Mouse (Mus musculus) layer of hippocampus, adult 11-12 months (tissue): ENCODE data around the gene Pcbp3.
A peak's percentile ranks its signal among the peaks of the same experiment; 100 is the strongest.

Source experiments
- DNase-seq: peaks from one replicate; pipeline ENCODE4 v3.0.0; 2022; ENCODE audit warnings: low spot score

Gene Pcbp3

GRCm38 (mm10) chr10:76844365-76844764, 117.3 kb downstream of the Pcbp3 start:
- no peak for DNase-seq

GRCm38 (mm10) chr10:76842087-76842486, 119.6 kb downstream of the Pcbp3 start:
- no peak for DNase-seq

DNA sequence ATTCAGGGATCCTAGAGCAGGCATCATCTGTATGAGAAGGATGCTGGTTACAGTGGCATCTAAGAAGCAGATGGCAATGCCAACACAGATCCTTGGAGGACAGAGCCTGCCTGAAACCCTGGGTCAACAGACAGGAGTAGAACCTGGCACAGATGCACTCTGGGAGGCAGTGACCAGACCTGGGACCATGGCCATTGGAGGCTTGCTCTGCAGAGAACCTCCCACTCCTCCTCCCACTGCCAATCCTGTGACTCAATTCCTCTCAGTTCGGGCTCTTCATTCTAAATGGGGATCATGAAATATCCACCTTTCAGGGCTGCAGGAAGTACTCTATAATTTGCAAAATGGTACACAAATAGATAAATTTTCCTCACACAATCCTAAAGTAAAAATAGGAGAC, 120.5 kb downstream of the Pcbp3 start:
- DNase-seq, result no peak

DNA sequence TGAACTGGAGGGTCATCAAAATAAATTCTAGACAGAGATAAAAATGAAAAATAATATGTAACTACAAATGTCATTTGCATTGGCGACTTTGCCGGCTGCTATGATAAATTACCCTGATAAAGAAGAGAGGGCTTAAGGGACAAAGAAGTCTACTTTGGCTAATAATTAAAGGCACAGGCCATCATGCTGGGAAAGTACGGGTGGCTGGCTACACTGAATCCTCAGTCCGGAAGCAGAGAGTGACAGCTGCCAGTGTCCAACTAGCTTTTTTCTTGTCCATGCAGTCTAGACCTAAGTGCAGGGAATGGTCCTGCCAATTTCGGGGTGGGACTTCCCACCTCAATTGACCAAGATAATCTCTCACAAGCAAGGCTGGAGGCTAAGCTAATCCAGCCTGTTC, 121.1 kb downstream of the Pcbp3 start:
- no peak for DNase-seq

GRCm38 (mm10) chr10:76835497-76836357, 126.0 kb downstream of the Pcbp3 start:
- DNase-seq, result peak; percentile 91

- no peak for DNase-seq
These were observed 128.8 kb downstream of the Pcbp3 start for GRCm38 (mm10) chr10:76832841-76833240.

DNA sequence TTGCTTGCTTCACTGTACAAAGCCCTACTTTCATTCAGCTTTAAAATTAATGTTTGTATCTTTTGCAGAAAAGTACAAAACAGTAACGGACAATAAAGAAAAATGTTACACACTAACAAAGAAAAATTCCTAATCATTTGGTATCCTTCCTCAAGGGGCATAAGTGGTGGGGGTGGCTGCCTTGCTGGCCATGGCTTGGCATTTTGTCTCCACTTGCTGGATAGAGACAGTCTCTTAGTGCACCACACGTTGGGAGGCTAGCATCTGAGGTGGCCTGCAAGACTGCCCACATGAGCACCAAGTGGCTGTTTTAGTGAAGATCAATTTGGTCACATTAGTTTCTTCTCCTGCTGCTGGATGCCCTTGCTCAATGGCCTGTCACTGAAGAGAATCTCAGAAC, 129.8 kb downstream of the Pcbp3 start:
- no peak for DNase-seq

- DNase-seq, result no peak
These were observed 130.5 kb downstream of the Pcbp3 start for GRCm38 (mm10) chr10:76831151-76831550.

DNA sequence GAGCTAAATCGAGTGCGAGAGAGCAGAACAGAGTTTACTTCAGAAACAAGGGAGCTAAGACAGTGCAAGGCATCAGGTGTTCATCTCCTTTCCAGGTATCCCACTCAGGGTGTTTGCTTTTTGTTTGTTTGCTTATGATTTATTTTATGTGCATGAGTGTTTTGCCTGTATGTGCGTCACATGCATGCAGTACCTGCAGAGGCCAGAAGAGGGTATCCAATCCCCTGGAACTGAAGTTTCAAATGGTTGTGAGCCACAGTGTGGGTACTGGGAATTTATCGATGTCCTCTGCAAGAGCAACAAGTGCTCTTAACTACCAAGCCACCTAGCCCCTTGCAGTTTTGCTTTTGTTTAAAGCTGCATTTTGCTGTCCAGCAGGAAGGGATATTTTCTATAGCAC, 132.8 kb downstream of the Pcbp3 start:
- DNase-seq, result no peak

DNA sequence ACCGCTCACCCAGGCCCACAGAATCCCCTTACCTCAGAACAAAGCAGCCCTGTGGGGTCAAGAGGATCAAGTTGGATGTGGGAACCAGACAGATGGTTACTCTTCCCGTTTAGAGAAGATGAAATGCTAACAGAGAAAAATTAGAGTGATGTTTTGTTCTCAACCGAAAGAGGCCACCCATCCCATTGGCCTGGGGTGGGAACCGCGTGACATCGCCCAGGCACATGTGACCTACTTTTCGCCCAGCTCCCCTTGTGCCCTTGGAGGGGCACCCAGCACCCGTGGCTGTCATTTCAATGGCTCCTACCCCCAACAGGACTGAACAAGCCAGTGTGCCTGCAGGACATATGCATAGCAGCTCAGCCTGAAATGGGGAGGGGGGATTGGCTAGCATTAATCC, 139.0 kb downstream of the Pcbp3 start:
- no peak for DNase-seq

DNA sequence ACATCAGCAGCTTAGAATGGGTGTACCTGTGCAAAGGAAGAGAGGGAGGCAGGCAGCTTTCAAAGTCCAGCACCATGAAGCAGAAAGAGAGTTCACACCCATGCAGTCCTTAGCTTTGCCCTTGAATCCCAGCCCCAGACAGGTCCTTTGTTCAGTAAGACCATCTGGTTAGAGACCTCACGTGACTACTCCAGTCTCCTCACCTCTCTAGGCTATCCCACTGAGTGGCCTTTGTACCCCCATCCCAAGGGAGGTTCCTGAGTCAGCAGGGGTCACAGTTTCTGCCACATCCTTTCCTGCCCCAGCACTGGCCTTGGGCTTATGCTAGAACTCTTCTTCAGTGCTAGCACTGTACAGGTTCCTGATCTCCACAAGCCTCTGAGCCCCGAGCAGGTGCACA, 142.4 kb downstream of the Pcbp3 start:
- DNase-seq, result no peak

GRCm38 (mm10) chr10:76818337-76818736, 143.3 kb downstream of the Pcbp3 start:
- no peak for DNase-seq

DNA sequence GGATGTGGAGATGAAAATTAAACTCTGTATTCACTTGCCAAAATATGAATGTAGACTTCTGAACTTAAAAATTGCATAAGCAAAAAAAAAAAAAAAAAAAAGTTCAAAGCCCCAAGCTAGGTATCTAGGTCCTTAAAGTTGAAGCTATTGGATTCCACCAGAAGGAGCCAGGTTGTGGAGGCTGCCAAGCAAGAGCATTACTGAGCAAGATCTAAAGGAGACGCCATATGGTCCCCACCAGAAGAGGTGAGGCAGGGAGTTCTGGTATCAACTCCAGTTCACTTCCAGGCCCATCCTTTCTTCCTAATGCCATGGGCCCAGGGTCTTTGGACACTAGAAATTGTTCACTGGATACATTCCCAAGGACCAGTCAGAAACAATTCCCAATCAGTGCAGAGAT, 144.8 kb downstream of the Pcbp3 start:
- DNase-seq, result no peak

DNA sequence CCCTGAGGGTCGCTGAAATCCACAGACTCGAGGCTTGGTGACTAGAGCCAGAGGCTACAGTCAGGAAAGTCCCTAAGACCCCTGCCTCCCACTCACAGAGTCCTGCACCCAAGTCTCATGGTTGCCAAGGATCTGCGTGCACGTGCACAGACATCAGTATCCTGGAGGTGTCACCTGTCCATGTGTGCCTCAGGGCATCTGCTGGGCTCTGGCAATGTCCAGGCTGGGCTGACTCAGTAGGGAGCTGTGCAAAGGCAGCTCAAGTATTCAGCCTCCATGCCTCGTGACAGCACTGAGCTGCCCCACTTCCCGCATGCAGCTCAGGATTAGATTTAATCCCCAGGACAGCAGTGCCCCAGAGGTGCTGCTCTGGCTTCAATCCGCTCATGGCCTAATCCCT, 145.3 kb downstream of the Pcbp3 start:
- DNase-seq, result no peak

DNA sequence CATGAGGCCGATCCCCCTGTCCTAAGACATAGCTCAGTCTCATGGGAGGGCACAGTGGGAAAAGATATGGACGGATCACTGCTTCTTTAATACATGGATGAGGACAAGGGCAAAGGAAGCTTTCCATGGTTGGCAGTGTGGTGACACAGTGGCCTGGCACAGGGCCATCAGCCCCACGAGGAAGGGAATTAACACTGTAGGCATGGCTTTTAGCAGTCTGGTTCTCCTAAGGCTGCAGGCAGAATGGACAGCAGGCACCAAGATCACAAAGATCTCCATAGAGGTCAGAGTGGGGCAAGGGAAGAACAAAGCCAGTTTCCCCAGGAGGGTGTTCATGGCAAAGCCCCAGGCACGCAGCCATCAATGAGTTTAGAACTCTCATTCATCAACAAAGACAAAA, 146.2 kb downstream of the Pcbp3 start:
- no peak for DNase-seq

GRCm38 (mm10) chr10:76814811-76815210, 146.9 kb downstream of the Pcbp3 start:
- no peak for DNase-seq

DNA sequence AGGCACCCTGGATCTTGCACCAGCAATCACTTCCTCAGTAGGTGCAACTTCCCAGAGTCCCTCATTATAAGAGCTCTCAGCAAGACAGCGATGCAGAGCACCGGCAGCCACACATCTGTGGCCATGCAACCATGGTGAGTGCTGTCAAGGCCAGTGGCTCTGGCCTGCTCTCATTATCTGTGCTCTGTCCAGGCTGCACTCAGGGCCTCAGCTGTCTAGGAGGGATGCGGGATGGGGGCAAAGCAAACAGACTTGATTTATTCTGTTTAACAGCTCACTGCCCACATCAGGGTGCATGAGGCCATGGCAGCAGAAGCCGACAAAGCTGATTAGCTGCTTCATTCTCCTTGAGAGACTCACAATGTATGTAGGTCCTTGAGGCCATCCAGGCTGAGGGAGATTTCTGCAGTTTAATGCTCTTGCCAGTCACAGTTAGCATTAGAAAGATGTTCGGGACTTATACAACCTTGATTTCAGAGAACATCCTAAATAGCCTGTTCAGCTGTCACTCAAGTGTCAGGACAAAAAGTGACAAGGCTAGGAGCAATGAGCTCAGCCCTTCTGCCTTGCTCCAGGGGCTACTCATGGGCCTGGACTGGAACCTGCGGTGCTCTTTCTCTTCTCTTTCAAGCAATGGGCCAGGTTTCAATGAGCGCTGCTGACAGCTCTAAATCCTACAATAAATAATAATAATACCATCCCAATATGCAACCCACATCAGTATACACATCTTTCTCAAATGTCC, 151.6 kb downstream of the Pcbp3 start:
- no peak for DNase-seq

DNA sequence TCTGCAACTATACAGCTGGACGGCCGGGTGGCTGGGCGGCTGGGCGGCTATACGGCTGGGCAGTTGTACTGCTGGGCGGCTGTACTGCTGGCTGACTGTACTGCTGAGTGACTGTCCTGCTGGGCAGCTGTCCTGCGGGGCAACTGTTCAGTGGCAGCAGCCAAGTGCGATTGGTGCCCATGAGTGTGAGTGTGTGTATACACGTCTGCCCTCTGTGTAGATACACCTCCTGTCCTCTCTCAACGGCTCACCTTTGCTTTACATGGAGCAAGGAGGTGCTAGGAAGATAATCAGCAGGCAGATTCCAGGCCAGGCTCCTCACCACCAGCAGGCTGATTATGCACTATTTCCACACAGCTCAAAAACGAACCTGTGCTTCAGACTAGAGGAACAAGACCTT, 152.2 kb downstream of the Pcbp3 start:
- no peak for DNase-seq

GRCm38 (mm10) chr10:76808446-76809400, 153.0 kb downstream of the Pcbp3 start:
- peak; percentile 19 for DNase-seq

DNA sequence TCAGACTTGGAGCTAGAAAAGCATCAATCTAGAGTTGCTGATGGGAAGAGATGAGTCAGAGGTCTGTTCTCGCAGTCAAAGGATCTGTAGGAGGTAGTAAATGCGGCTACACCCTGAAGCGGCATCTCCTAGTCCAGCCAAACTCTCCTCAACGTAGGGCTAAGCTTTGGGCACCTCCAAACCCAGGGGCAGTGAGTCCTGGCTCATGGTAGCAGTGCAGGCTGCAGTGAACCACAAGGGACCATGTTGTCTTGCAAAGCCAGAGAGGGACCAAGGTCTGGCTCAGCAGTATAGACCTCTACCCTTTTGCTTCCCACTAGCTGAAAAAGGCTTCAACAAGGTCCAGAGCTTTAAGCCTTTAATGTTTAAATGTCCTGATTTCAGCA, 159.2 kb downstream of the Pcbp3 start:
- no peak for DNase-seq

- no peak for DNase-seq
These were observed 159.7 kb downstream of the Pcbp3 start for GRCm38 (mm10) chr10:76801841-76802499.

DNA sequence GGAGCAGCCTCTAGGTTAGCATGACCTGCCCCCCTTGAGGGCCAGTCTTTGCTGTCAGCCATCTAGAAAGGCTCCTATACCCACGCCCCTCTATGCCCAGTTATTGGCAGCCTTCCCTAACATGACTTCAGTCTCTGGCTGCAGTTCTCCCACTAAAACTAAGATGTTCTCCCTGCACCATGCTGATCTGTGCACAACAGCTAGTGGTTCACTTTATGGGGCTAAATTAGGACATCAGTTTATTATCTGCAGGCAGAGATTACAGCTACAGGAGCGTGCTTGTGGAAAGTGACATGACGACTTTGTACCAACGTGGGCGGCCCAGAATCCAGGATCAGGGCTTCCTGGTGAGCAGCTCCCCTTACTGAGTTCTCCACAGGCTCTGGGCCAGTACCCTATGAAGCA, 160.4 kb downstream of the Pcbp3 start:
- DNase-seq, result no peak
